Mouse (Mus musculus) brain, embryonic 14.5 days (tissue): Measurements from ENCODE around the gene Tmcc3.

Source experiments
- CTCF ChIP-seq: fragments of 200-500 bp; IDR thresholded peaks from 2 replicates; pipeline ENCODE4 v1.5.1; 2012; ENCODE audit warnings: inconsistent platforms, mild to moderate bottlenecking, moderate library complexity, borderline replicate concordance; ENCODE audit not compliant: insufficient read depth, insufficient read length; ENCODE audit errors: extremely low read depth
- POLR2A ChIP-seq: fragments of 200-500 bp; IDR thresholded peaks from 2 replicates; pipeline ENCODE4 v1.6.1; 2012; ENCODE audit warnings: mild to moderate bottlenecking, inconsistent platforms, borderline replicate concordance; ENCODE audit not compliant: poor library complexity, insufficient read depth, insufficient read length, severe bottlenecking; ENCODE audit errors: extremely low read depth

- TF ChIP-seq POLR2A: no peak
- no peak for TF ChIP-seq CTCF
These were observed 239.3 kb downstream of the Tmcc3 start for GRCm38 (mm10) chr10:94551065-94551464.
